Mouse (Mus musculus) CH12.LX (cell line): Measurements from ENCODE around the gene Suv39h1. TPM values are rescaled to one million over a fixed set of nuclear protein-coding genes. Genes with fewer than 3 reads are reported as not detected.
A peak's percentile ranks its signal among the peaks of the same experiment; 100 is the strongest.
"Not testable (repeated sequence)": the region's sequence is repeated elsewhere in the genome, so short reads cannot be mapped to it uniquely, and the experiment has no call there.

Experiments used
- DNase-seq: peaks from one replicate; pipeline ENCODE4 v3.0.0-alpha.2; 2013; ENCODE audit errors: extremely low read depth
- H3K27ac ChIP-seq: 2 replicates; pipeline ENCODE4 v1.5.1; 2012; ENCODE audit warnings: low read depth, mild to moderate bottlenecking, control low read depth, moderate library complexity; ENCODE audit not compliant: insufficient read depth
- H3K27me3 ChIP-seq: replicated peaks from 2 replicates; pipeline ENCODE3; 2012; ENCODE audit warnings: inconsistent platforms
- H3K36me3 ChIP-seq, 2 experiments: replicated peaks in 1 of 2; 2 replicates each; pipeline versions ENCODE3 to v1.6.1; 2012; ENCODE audit warnings: inconsistent platforms in 1 of 2, low read length in 1 of 2, mild to moderate bottlenecking in 1 of 2, mixed read lengths in 1 of 2, moderate library complexity in 1 of 2; ENCODE audit not compliant: control insufficient read depth in 1 of 2, insufficient read depth in 1 of 2
- H3K4me1 ChIP-seq, 2 experiments: 2 replicates each; pipeline ENCODE4 v1.6.1; 2012; ENCODE audit warnings: inconsistent platforms in 1 of 2, moderate library complexity in 1 of 2; ENCODE audit not compliant: insufficient read depth in 2 of 2, control insufficient read depth in 1 of 2
- H3K4me2 ChIP-seq: 2 replicates; pipeline ENCODE4 v1.6.1; 2012; ENCODE audit warnings: low read depth, mild to moderate bottlenecking, control low read depth; ENCODE audit not compliant: poor library complexity, insufficient read depth, severe bottlenecking
- H3K4me3 ChIP-seq, 3 experiments: fragments of 150-350 bp in 1 of 3; sonication (generic) in 1 of 3; replicated peaks in 1 of 3; 2 replicates each; pipeline versions ENCODE3 to v1.5.1; 2011 to 2012; ENCODE audit warnings: low read depth in 2 of 3, low read length in 2 of 3, mild to moderate bottlenecking in 2 of 3, moderate library complexity in 2 of 3, control low read depth in 1 of 3, improper control_type of control experiment in 1 of 3, inconsistent platforms in 1 of 3, mixed read lengths in 1 of 3; ENCODE audit not compliant: poor library complexity in 1 of 3
- H3K79me2 ChIP-seq: replicated peaks from 2 replicates; pipeline ENCODE4 v1.6.1; 2012; ENCODE audit warnings: mild to moderate bottlenecking, moderate library complexity; ENCODE audit not compliant: control insufficient read depth, poor library complexity, insufficient read depth, severe bottlenecking; ENCODE audit errors: extremely low read depth
- H3K9ac ChIP-seq: 2 replicates; pipeline ENCODE4 v1.6.1; 2012; ENCODE audit warnings: low read depth, mild to moderate bottlenecking, control low read depth, moderate library complexity; ENCODE audit not compliant: insufficient read depth
- H3K9me3 ChIP-seq: replicated peaks from 2 replicates; pipeline ENCODE3; 2012; ENCODE audit warnings: low read length, inconsistent platforms, mixed read lengths
- CHD1 ChIP-seq: IDR thresholded peaks from 2 replicates; pipeline ENCODE4 v1.6.1; 2012; ENCODE audit warnings: low read depth, low read length, improper control_type of control experiment, inconsistent platforms
- CTCF ChIP-seq, 2 experiments: IDR thresholded peaks in 1 of 2; conservative IDR thresholded peaks in 1 of 2; 2 replicates each; pipeline ENCODE4 v1.5.1; 2011 to 2012; ENCODE audit warnings: low read depth in 2 of 2, low read length in 2 of 2, improper control_type of control experiment in 1 of 2, inconsistent platforms in 1 of 2, mild to moderate bottlenecking in 1 of 2, moderate library complexity in 1 of 2
- E2F4 ChIP-seq: IDR thresholded peaks from 2 replicates; pipeline ENCODE4 v1.6.1; 2011; ENCODE audit warnings: low read depth, low read length, improper control_type of control experiment; ENCODE audit not compliant: insufficient replicate concordance
- ELF1 ChIP-seq: IDR thresholded peaks from 2 replicates; pipeline ENCODE4 v1.6.1; 2014; ENCODE audit warnings: low read depth, mild to moderate bottlenecking, inconsistent platforms, low read length, improper control_type of control experiment
- GABPA ChIP-seq: IDR thresholded peaks from 2 replicates; pipeline ENCODE4 v1.6.1; 2012; ENCODE audit warnings: low read depth, low read length, improper control_type of control experiment, inconsistent platforms; ENCODE audit not compliant: insufficient replicate concordance
- JUND ChIP-seq: conservative IDR thresholded peaks from 2 replicates; pipeline ENCODE4 v1.6.1; 2011; ENCODE audit warnings: low read depth, low read length, improper control_type of control experiment
- MAZ ChIP-seq: IDR thresholded peaks from 2 replicates; pipeline ENCODE4 v1.6.1; 2012; ENCODE audit warnings: low read depth, mild to moderate bottlenecking, inconsistent platforms, low read length, improper control_type of control experiment, moderate library complexity
- MEF2A ChIP-seq: IDR thresholded peaks from 2 replicates; pipeline ENCODE4 v1.6.1; 2014; ENCODE audit warnings: low read depth, mild to moderate bottlenecking, inconsistent platforms, low read length, improper control_type of control experiment, borderline replicate concordance
- MXI1 ChIP-seq: IDR thresholded peaks from 2 replicates; pipeline ENCODE4 v1.6.1; 2011; ENCODE audit warnings: mild to moderate bottlenecking, low read depth, low read length, improper control_type of control experiment
- NELFE ChIP-seq: IDR thresholded peaks from 2 replicates; pipeline ENCODE4 v1.6.1; 2011; ENCODE audit warnings: low read depth, low read length, improper control_type of control experiment
- NRF1 ChIP-seq: IDR thresholded peaks from 2 replicates; pipeline ENCODE4 v1.6.1; 2014; ENCODE audit warnings: low read depth, mild to moderate bottlenecking, inconsistent platforms, low read length, improper control_type of control experiment, moderate library complexity
- POLR2A ChIP-seq: IDR thresholded peaks from 2 replicates; pipeline ENCODE4 v1.6.1; 2011; ENCODE audit warnings: low read depth, mild to moderate bottlenecking, improper control_type of control experiment, low read length
- POLR2AphosphoS2 ChIP-seq: IDR thresholded peaks from 2 replicates; pipeline ENCODE4 v1.6.1; 2011; ENCODE audit warnings: low read depth, low read length, improper control_type of control experiment
- SIN3A ChIP-seq: IDR thresholded peaks from 2 replicates; pipeline ENCODE4 v1.6.1; 2012; ENCODE audit warnings: low read length, improper control_type of control experiment, inconsistent platforms
- TBP ChIP-seq: conservative IDR thresholded peaks from 2 replicates; pipeline ENCODE4 v1.6.1; 2011; ENCODE audit warnings: low read depth, low read length, improper control_type of control experiment
- TCF12 ChIP-seq: IDR thresholded peaks from 2 replicates; pipeline ENCODE4 v1.6.1; 2014; ENCODE audit warnings: low read depth, mild to moderate bottlenecking, inconsistent platforms, low read length, improper control_type of control experiment
- UBTF ChIP-seq: IDR thresholded peaks from 2 replicates; pipeline ENCODE4 v1.6.1; 2012; ENCODE audit warnings: low read depth, mild to moderate bottlenecking, inconsistent platforms, low read length, improper control_type of control experiment, moderate library complexity
- ZC3H11A ChIP-seq: IDR thresholded peaks from 2 replicates; pipeline ENCODE4 v1.6.1; 2012; ENCODE audit warnings: low read depth, mild to moderate bottlenecking, inconsistent platforms, low read length, improper control_type of control experiment
- ZKSCAN1 ChIP-seq: IDR thresholded peaks from 2 replicates; pipeline ENCODE4 v1.6.1; 2012; ENCODE audit warnings: low read depth, inconsistent platforms, low read length, improper control_type of control experiment, borderline replicate concordance
- dilution Hi-C: fragments of 300-500 bp; cut with MboI; formaldehyde crosslinking; loops from 2 replicates; pipeline ENCODE4 v1.14.3; 2020; ENCODE audit warnings: low sequenced_read_pairs; ENCODE audit not compliant: extremely low pct_unique_long_range_greater_than_20kb, extremely low pct_ligation_motif_present
- in situ Hi-C: fragments of 300-500 bp; cut with MboI; formaldehyde crosslinking; loops from 3 replicates; pipeline ENCODE4 v1.14.3; 2019; ENCODE audit warnings: low sequenced_read_pairs, low pct_ligation_motif_present, low pct_unique_long_range_greater_than_20kb, mixed read lengths
- polyA plus RNA-seq: library from polyadenylated mRNA; unstranded; fragments of >175 nt; gene quantifications from 2 replicates; pipeline ENCODE4 v1.2.1, GENCODE M21; 2012; ENCODE audit warnings: low read depth; ENCODE audit not compliant: insufficient read length
- total RNA-seq, 2 experiments: library from RNA; depleted of rRNA; stranded (reverse); fragments of 300-350 nt in 1 of 2; fragments of >200 nt in 1 of 2; gene quantifications; 2 replicates each; pipeline ENCODE4 v1.2.3; 2012 to 2014

The Suv39h1 gene
- total and polyA plus RNA-seq, 3 experiments, result 40.6 to 73.7 (median 51.4) TPM

- H3K27ac ChIP-seq, result no peak overlapping the region; the same call in 1 of the 2 replicates
- peak overlapping the region; percentile 61; the same call in 1 of the 2 replicates for H3K4me2 ChIP-seq
- H3K9me3 ChIP-seq, result no peaks in the 10 kb centered on the region
- no peaks in the 10 kb centered on the region for H3K27me3 ChIP-seq
- dilution Hi-C loops (no loop called here), in situ Hi-C loops (no loop called here)
- peak; percentile 96 for DNase-seq
- no peaks in the 10 kb centered on the region; the same call in 1 of the 2 replicates for H3K79me2 ChIP-seq
- peak overlapping the region; percentile 93 for H3K9ac ChIP-seq
- no peaks in the 10 kb centered on the region for H3K36me3 ChIP-seq
- TF ChIP-seq TCF12 (0 out of 2 replicates have a peak, but pooled peaks have one; percentile 33), ZKSCAN1 (no peak), NRF1 (peak; percentile 91), MEF2A (no peak), MAZ (no peak), ZC3H11A (no peak), POLR2AphosphoS2 (no peak), CTCF (conservative IDR thresholded peaks at IDR 0.05 in 1 of 2, IDR thresholded peaks at IDR 0.05 in 1 of 2; ENCODE audit: low read depth in 2 of 2, low read length in 2 of 2) (no peak), GABPA (no peak), UBTF (no peak), SIN3A (0 out of 2 replicates have a peak, but pooled peaks have one; percentile 28), JUND (no peak), TBP (peak; percentile 70; the same call in 1 of the 2 replicates), ELF1 (peak; percentile 59; the same call in 1 of the 2 replicates), MXI1 (no peak), NELFE (peak; percentile 73), E2F4 (no peak), POLR2A (peak; percentile 73)
- peak overlapping the region; percentile 47 to 48 (median 48) for H3K4me3 ChIP-seq
- no peaks in the 10 kb centered on the region for H3K4me1 ChIP-seq
Measured at GRCm38 (mm10) chrX:8096787-8097242, 22.3 kb upstream of the Suv39h1 start.

GRCm38 (mm10) chrX:8096068-8096786 lies 21.7 kb upstream of the Suv39h1 start:
- DNase-seq, result not testable (repeated sequence)

More at GRCm38 (mm10) chrX:8096068-8096786, 21.7 kb upstream of the Suv39h1 start:
- H3K27me3 ChIP-seq, H3K27ac ChIP-seq, H3K79me2 ChIP-seq, H3K36me3 ChIP-seq, H3K4me1 ChIP-seq, H3K9me3 ChIP-seq, in situ Hi-C loops, dilution Hi-C loops: not testable (repeated sequence)
- peak overlapping the region; percentile 33; the same call in 1 of the 2 replicates for H3K9ac ChIP-seq
- H3K4me3 ChIP-seq, result peak overlapping the region in 2 of 3 experiments; percentile 44 to 47
- peak overlapping the region; percentile 84 for H3K4me2 ChIP-seq
- peak; percentile 28; the same call in 1 of the 2 replicates for TF ChIP-seq CHD1
